Mouse (Mus musculus) frontal cortex, adult 2 months (tissue): ENCODE results near the gene Iqgap1. TPM values are rescaled to one million over a fixed set of nuclear protein-coding genes. Genes with fewer than 3 reads are reported as not detected.

ENCODE experiments used
- DNase-seq, 2 experiments: peaks; one replicate each; pipeline ENCODE4 v3.0.0; 2022; ENCODE audit warnings: low spot score in 1 of 2; ENCODE audit errors: extremely low spot score in 1 of 2
- polyA plus RNA-seq: library from polyadenylated mRNA; depleted of rRNA; stranded (reverse); fragments of >200 nt; gene quantifications from 2 replicates; pipeline ENCODE4 v1.2.3, GENCODE M21; 2012

Gene Iqgap1
- polyA plus RNA-seq, 1 experiment: 26.2 TPM

- peak in 1 of 2 experiments; percentile 90 for DNase-seq
Measured at GRCm38 (mm10) chr7:80729662-80730061, 96.1 kb downstream of the Iqgap1 start.

GRCm38 (mm10) chr7:80721041-80721440, 104.7 kb downstream of the Iqgap1 start:
- peak; percentile 60 to 83 for DNase-seq

DNA sequence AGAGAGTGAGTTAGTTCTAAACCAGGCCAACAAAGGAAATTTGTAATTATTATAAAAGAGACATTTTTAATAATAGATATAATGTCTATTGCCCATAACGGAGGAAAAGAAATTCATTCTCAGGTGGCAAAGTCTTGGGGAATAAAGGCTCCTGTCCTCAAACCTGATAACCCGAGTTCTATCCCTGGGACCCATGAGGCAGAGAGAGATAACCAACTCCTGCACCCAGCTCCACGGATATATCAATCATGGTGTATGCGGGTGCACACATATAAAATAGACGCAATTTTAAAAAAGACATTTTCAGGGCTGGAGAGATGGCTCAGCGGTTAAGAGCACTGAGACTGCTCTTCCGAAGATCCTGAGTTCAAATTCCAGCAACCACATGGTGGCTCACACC, 106.2 kb downstream of the Iqgap1 start:
- DNase-seq: no peak

- no peak for DNase-seq
Measured at GRCm38 (mm10) chr7:80719038-80719437, 106.7 kb downstream of the Iqgap1 start.

- DNase-seq: no peak
Measured at GRCm38 (mm10) chr7:80718471-80718870, 107.3 kb downstream of the Iqgap1 start.

DNA sequence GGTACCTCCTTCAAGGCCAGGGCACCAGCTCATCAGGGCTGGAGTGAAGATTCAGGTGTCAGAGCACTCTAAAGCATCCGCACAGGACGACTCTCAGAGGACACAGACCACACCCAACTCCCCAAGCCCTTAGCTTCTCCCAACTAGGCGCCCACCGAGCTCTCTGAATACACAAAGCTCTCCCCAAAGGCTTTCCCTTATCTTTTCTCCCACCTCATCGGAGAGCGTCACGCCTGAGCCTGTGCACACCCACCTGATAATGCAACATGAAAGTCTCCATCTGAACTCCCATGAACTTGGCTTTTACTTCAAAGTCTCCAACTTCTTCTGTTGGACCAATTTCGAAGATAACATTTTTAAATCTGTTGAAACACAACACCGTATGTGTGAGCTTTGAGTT, 109.0 kb downstream of the Iqgap1 start:
- no peak for DNase-seq

- DNase-seq: peak; percentile 53 to 74
Measured at GRCm38 (mm10) chr7:80715306-80715705, 110.5 kb downstream of the Iqgap1 start.

DNA sequence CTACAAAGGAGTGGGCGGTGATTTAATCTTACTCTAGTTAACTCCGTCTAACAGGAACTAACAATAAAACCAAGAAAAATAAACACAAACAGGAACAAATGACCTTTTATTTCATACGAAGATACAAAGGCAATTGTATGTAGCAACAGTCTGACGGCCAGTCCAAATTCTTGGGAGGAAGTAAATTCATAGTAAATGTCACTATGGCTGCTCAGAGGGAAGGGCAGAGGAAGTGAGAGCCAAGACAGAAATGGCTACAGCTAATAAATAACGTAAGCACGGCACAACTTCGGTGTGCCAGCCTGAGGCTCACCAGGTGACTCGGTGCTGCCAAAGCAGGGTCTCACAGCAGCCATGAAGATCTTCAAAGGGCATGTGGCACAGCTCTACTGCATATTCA, 114.3 kb downstream of the Iqgap1 start:
- no peak for DNase-seq

DNA sequence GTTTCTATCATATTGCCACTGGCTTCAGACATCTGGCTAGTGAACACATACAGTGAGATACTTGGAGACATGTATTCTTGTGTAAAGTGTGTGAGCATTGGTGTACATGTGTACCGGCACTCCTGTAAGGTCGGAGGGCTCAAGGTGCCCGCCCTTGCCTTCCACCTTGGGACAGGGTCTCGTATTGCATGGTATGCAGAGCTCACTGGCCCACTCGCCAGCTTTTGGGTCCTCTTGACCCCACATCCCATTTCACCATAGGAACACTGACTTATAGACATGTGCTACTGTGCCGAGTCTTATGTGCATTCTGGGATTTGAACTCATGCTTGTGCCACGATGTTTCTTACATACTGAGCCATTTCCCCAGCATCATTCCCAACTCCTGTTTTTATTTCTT, 115.4 kb downstream of the Iqgap1 start:
- DNase-seq: no peak

DNA sequence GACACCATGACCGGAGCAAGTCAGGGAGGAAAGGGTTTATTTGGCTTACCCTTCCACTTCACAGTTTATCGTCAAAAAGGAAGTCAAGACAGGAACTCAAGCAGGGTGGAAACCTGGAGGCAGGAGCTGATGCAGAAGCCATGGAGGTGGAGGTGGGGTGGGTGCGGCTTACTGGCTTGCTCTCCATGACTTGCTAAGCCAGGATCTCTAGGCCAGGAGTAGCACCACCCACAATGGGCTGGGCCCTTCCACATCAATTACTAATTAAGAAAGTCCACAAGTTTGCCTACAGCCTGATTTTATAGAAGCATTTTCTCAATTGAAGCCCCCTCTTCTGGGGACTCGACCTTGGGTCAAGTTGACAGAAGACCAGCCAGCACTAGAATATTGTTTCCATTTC, 121.7 kb downstream of the Iqgap1 start:
- no peak for DNase-seq

DNA sequence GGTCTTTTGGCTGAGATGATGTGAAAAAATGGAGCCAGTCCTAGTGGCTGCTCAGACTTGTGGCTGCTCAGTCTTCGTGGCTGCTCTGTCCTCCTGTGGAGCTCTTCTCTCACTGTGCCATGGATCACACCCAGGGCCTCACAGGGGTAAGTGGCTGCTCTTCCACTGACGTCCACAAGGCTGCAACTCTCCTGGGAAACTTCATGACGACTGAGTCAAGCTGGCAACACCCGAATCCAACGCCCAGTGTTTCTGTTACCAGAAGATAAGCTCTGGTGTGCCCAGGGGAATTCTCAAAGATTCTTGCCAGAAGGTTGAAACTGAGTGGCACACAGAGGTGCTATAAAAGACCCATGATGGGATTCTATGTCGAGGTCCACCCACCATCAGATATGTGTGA, 123.3 kb downstream of the Iqgap1 start:
- DNase-seq: no peak

GRCm38 (mm10) chr7:80699709-80700108, 126.1 kb downstream of the Iqgap1 start:
- no peak for DNase-seq

DNA sequence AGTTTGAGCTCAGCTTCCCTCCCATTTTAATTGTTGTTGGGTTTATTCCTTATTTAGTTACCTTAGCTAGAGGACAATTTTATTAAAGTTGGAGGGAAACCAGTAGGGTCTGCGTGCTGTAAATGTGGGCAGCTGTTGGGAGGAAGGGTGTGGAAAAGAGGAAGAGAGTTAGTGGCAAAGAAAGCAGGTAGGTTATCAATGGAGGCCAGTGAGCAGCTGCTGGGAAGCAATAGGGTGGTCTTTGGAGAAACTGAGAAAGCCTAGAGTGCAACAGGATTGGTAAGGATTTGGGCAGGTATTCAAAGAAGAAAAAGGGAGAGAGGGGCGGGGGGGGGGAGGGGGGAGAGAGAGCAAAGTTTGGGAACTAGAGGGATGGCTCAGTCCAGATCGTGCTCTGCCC, 126.8 kb downstream of the Iqgap1 start:
- no peak for DNase-seq

DNA sequence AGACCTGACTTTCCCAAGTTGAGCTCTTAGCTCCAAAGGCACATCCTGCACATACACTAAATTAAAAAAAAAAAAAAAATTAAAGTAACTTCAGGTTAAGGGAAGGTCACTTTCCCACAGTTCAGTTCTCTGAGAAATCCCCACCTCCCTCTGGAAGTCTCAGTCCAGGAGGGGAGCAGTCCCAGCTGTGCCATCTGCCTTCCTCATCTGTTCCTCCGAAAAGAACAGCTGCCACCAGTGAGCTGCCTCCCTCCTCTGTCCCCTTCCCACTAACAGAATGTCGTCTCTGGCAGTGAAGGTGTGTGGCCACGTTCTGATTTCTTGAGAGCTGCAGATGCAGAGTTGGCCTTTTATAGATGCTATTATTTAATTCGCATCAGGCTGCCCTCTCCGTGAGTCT, 127.9 kb downstream of the Iqgap1 start:
- DNase-seq: no peak

GRCm38 (mm10) chr7:80696903-80697302, 128.9 kb downstream of the Iqgap1 start:
- no peak for DNase-seq

DNA sequence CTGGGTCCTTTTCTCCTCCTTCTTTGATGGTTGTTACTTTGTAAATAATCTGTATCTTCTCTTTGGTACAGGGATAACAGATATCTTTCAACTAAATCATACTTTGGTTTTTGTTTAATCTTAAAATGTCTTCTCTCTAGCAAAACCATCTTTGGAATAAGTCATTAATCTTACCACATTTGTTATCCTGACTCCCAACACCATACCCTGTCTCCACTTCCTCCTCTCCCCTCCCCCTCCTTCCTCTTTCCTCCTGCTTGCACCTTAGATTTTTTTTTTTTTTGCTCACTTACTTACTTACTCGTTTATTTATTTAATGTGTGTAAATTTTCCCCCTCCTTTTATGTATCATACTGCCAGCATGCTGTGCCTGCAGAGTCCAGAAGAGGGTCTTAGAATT, 129.4 kb downstream of the Iqgap1 start:
- no peak for DNase-seq

GRCm38 (mm10) chr7:80692472-80692871, 133.3 kb downstream of the Iqgap1 start:
- no peak for DNase-seq

- peak; percentile 60 to 79 for DNase-seq
Measured at GRCm38 (mm10) chr7:80691131-80691530, 134.6 kb downstream of the Iqgap1 start.

GRCm38 (mm10) chr7:80689221-80689591, 136.6 kb downstream of the Iqgap1 start:
- DNase-seq: peak in 1 of 2 experiments; percentile 26

DNA sequence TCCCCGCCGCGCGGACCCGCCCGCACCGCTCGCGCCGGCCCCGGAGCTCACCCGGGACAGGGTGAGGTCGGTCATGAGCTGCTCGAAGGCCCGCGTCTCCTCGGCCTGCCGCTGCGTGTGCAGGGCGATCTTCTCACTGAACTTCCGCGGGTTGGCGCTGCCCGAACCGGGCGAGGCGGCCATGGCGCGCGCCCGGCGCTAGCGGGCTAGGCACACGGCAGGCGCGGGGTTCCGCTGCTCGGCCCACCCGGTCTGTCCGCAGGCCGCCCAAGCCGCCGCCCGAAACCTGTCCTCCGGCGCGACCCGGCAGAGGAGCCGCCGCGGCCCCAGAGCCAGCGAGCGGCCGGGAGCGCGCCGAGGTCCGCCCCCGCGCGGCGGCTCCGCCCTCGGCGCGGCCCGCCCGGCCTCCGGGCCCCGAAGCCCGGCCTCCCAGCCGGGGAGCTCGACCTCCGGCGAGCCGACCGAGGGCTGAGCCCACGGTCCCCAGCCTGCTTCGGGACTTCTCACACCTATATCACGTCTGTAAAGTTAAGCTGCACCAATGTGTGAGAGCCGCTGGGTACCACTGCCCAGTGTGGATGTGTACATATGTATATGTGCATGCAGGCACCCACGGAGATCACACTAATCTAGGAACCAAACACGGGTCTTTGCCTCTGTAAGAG, 137.1 kb downstream of the Iqgap1 start, which contains the start of gene Crtc3:
Crtc3 (minus strand) TSS at position 322 of the 665 bp plus-strand sequence.
- peak in 1 of 2 experiments; percentile 34 for DNase-seq

- DNase-seq: peak; percentile 35 to 64
Measured at GRCm38 (mm10) chr7:80687721-80688555, 137.8 kb downstream of the Iqgap1 start.

DNA sequence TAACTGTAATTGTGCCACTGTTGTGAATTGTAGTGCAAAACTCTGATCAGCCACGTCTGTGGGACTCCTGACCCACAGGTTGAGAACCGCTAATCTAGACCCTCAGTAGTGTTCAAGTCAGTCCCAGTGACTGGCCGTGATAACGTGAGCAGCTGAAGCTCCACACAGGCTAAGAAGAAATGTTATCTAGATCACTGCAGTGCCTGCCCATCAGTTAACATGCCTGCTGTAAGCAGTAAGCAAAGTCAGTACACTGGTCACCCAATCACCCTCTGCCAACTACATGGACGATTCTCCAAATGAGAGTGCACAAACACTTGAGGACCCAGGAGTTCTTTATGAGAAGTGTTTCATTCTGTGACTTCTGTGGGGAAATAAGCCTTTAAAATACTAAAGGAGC, 140.1 kb downstream of the Iqgap1 start:
- DNase-seq: no peak
